Mouse (Mus musculus) ovary, postnatal 36 days (tissue): ENCODE measurements around the gene Rcsd1.

Experiments used
- DNase-seq: peaks from one replicate; pipeline ENCODE4 v3.0.0; 2022; ENCODE audit warnings: low spot score, mixed read lengths

The Rcsd1 gene

GRCm38 (mm10) chr1:165661725-165662124, 47.8 kb downstream of the Rcsd1 start:
- no peak for DNase-seq

GRCm38 (mm10) chr1:165661191-165661590, 48.4 kb downstream of the Rcsd1 start:
- DNase-seq: no peak

GRCm38 (mm10) chr1:165660774-165661173, 48.8 kb downstream of the Rcsd1 start:
- no peak for DNase-seq

- peak; percentile 63 for DNase-seq
Observed at GRCm38 (mm10) chr1:165658602-165659001, 51.0 kb downstream of the Rcsd1 start.

GRCm38 (mm10) chr1:165655482-165655881, 54.1 kb downstream of the Rcsd1 start:
- no peak for DNase-seq

GRCm38 (mm10) chr1:165655022-165655421, 54.5 kb downstream of the Rcsd1 start:
- peak; percentile 36 for DNase-seq

GRCm38 (mm10) chr1:165653126-165653885, 56.3 kb downstream of the Rcsd1 start:
- DNase-seq: no peak

GRCm38 (mm10) chr1:165652507-165652906, 57.0 kb downstream of the Rcsd1 start:
- no peak for DNase-seq

- no peak for DNase-seq
Observed at GRCm38 (mm10) chr1:165651158-165651557, 58.4 kb downstream of the Rcsd1 start.

GRCm38 (mm10) chr1:165645102-165645501, 64.5 kb downstream of the Rcsd1 start:
- DNase-seq: no peak

- DNase-seq: no peak
Observed at GRCm38 (mm10) chr1:165643735-165644134, 65.8 kb downstream of the Rcsd1 start.

GRCm38 (mm10) chr1:165642780-165643311, 66.7 kb downstream of the Rcsd1 start:
- DNase-seq: no peak

GRCm38 (mm10) chr1:165641786-165642771, 67.5 kb downstream of the Rcsd1 start:
- peak; percentile 92 for DNase-seq

- DNase-seq: peak; percentile 62
Observed at GRCm38 (mm10) chr1:165641271-165641771, 68.2 kb downstream of the Rcsd1 start.

- DNase-seq: no peak
Observed at GRCm38 (mm10) chr1:165636289-165636688, 73.3 kb downstream of the Rcsd1 start.

- no peak for DNase-seq
Observed at GRCm38 (mm10) chr1:165635055-165635897, 74.3 kb downstream of the Rcsd1 start.

GRCm38 (mm10) chr1:165634151-165634884, 75.2 kb downstream of the Rcsd1 start, which contains the start of gene Mpzl1:
Mpzl1 (minus strand) TSS chr1:165634538.
- peak; percentile 99 for DNase-seq

- no peak for DNase-seq
Observed at GRCm38 (mm10) chr1:165633345-165633744, 76.2 kb downstream of the Rcsd1 start.

GRCm38 (mm10) chr1:165631136-165631535, 78.4 kb downstream of the Rcsd1 start:
- no peak for DNase-seq

GRCm38 (mm10) chr1:165629975-165630374, 79.6 kb downstream of the Rcsd1 start:
- no peak for DNase-seq

- DNase-seq: no peak
Observed at GRCm38 (mm10) chr1:165628603-165629002, 81.0 kb downstream of the Rcsd1 start.
